Mouse (Mus musculus): ENCODE measurements around the gene March6.

Gene March6

GRCm38 (mm10) chr15:31417409-31417795 lies 113.5 kb downstream of the March6 start:
- no peak for DNase-seq (ENCODE audit: low spot score in 2 of 2)

GRCm38 (mm10) chr15:31415181-31415580 lies 115.7 kb downstream of the March6 start:
- DNase-seq (ENCODE audit: low spot score in 2 of 2) = no peak

GRCm38 (mm10) chr15:31414179-31414898 lies 116.5 kb downstream of the March6 start:
- DNase-seq (ENCODE audit: low spot score in 2 of 2) = no peak

GRCm38 (mm10) chr15:31413662-31414061 lies 117.2 kb downstream of the March6 start:
- no peak for DNase-seq (ENCODE audit: low spot score in 2 of 2)

GRCm38 (mm10) chr15:31412933-31413332 lies 117.9 kb downstream of the March6 start:
- no peak for DNase-seq (ENCODE audit: low spot score in 2 of 2)

GRCm38 (mm10) chr15:31412436-31412835 lies 118.4 kb downstream of the March6 start:
- DNase-seq (ENCODE audit: low spot score in 2 of 2) = no peak

- DNase-seq (ENCODE audit: low spot score in 2 of 2) = no peak
These were observed 123.4 kb downstream of the March6 start for GRCm38 (mm10) chr15:31407490-31407889.

GRCm38 (mm10) chr15:31406881-31407280 lies 124.0 kb downstream of the March6 start:
- no peak for DNase-seq (ENCODE audit: low spot score in 2 of 2)

All from right cerebral cortex, adult 2 months (tissue).